Mouse (Mus musculus) thymus, adult 2 months (tissue): Measurements from ENCODE around the gene Slc39a7.

Experiments
- CTCF ChIP-seq: fragments of 200-500 bp; IDR thresholded peaks from 2 replicates; pipeline ENCODE4 v1.5.1; 2012; ENCODE audit warnings: mild to moderate bottlenecking, control low read depth, low read length, moderate library complexity, borderline replicate concordance; ENCODE audit not compliant: control insufficient read depth, poor library complexity, insufficient read depth; ENCODE audit errors: extremely low read depth
- POLR2A ChIP-seq: fragments of 200-500 bp; IDR thresholded peaks from 2 replicates; pipeline ENCODE4 v1.6.1; 2012; ENCODE audit warnings: mild to moderate bottlenecking, low read length, control low read depth, moderate library complexity; ENCODE audit not compliant: control insufficient read depth, poor library complexity, insufficient read depth; ENCODE audit errors: extremely low read depth

DNA sequence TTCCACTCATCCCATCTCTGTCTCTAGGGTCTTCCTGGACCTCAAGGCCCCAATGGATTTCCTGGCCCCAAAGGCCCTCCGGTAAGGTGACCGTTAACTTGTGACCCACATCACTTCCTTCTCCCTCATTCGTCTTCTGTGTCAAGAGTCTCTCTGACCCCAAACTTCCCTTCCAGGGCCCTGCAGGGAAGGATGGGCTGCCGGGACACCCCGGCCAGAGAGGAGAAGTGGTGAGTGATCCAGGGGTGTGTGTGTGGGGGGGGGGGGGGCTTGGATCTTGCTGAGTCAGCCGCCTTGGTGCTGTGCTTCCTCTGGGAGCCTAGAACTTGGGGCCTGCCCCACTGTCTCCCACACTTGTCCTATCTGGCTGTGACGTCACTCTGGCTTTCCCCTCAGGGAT lies 25.7 kb upstream of the Slc39a7 start:
- TF ChIP-seq CTCF: no peak
- no peak for TF ChIP-seq POLR2A
